Mouse (Mus musculus): ENCODE measurements around the gene AW011738.

AW011738 gene

GRCm38 (mm10) chr4:156203001-156203412 lies at the start of gene AW011738:
TSS of gene AW011738 (plus strand) at chr4:156203304.
- no peak for DNase-seq (ENCODE audit: low spot score)

- no peak for DNase-seq (ENCODE audit: low spot score)
These were observed 48.3 kb upstream of the AW011738 start for GRCm38 (mm10) chr4:156154771-156155170.

GRCm38 (mm10) chr4:156166477-156166876 lies 36.6 kb upstream of the AW011738 start:
- DNase-seq (ENCODE audit: low spot score): no peak

DNA sequence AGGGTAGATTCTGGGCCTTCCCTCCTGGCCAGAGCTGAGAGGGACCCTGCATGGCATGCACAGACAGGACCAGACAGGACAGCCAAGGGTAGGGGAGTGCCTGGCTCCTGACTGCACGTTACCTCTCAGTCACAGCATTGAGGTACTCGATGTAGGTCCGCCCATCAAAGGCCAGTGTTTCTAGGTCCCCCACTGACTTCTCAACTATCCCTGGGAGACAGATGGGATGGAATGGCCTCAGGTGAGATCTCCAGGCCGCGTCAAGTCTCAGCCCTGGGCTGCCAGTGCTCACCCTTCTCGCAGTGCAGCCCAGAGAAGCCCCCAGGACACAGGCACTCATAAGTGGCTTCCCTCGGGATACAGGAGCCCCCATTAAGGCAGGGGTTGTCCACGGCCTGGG lies 34.5 kb upstream of the AW011738 start:
- no peak for DNase-seq (ENCODE audit: low spot score)

- DNase-seq (ENCODE audit: low spot score): no peak
These were observed 34.0 kb upstream of the AW011738 start for GRCm38 (mm10) chr4:156169129-156169528.

GRCm38 (mm10) chr4:156171828-156172227 lies 31.3 kb upstream of the AW011738 start:
- DNase-seq (ENCODE audit: low spot score): no peak

- no peak for DNase-seq (ENCODE audit: low spot score)
These were observed 25.5 kb upstream of the AW011738 start for GRCm38 (mm10) chr4:156177630-156178029.

DNA sequence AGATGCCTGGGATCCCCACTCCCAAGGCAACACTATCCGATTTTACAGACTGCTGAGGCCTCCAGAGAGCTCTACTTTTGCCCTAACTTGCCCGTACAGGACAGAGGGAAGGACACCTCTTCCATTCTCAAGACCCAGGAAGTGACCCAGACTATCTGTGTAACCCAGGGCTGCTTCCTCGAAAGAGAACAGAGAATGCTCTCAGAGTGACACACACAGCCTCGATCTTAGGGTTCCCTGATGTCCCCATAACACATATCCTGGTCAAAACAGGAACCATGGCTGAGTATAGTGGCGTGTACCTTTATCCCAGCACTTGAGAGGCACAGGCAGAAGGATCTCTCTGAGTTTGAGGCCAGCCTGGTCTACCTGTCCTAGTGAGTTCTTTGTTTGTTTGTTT lies 19.4 kb upstream of the AW011738 start:
- DNase-seq (ENCODE audit: low spot score): no peak

DNA sequence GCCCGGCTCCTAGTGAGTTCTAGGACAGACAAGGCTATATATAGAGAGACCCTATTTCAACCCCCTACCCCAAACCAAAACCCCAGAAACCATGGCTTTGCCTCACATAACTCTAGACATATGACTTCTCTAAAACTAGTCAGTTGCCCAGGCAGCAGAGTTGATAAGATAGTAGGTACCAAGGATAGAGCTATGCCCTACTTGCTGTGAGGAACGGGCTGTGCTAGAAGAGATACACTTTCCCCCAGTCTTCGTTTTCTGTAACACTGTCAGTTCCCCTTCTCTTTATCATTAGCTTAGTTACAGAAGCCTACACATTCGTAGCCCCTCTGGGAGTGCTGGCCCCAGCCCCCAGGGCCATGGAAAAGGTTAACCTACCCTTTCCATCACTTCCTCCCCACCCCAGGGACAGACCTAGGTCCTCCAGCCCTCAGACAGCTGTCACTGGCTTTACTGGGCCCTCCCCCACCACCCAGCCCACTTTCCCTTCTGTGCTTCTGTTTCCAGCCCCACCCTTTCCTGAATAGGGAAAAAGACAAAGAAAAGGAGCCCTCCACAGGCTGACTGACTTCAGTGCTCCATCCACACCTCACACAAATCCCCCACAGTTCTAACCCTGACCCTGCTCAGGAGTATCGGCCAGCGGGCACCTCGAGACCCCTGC lies 18.7 kb upstream of the AW011738 start:
- DNase-seq (ENCODE audit: low spot score): no peak

- no peak for DNase-seq (ENCODE audit: low spot score)
These were observed 17.6 kb upstream of the AW011738 start for GRCm38 (mm10) chr4:156185456-156185949.

GRCm38 (mm10) chr4:156185950-156186850 lies 16.9 kb upstream of the AW011738 start:
- no peak for DNase-seq (ENCODE audit: low spot score)

GRCm38 (mm10) chr4:156188162-156188810 lies 14.8 kb upstream of the AW011738 start:
- DNase-seq (ENCODE audit: low spot score): no peak

DNA sequence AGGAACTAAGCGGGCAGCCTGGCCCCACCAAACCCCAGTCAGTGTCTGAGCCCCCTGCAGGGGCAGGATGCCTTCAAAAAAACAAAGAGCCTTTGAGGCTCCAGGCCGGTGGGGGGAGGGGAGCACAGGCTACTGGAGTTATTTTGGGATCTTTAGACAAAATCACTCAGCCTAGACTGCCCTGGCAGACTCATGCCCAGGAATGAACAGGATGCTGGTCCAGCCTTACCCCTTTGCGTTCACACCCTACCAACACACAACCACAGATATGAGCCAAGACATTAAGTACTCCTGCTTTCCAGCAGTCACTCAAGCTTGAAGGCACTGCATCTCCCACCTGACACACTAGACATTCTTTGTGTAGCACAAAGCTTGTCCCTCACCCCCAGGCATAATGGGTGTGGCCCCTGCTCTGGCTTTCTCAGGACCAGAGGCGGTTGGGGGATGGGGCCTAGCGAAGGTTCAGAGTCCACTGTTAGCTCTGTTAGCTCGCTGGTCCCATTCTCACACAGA lies 14.2 kb upstream of the AW011738 start:
- DNase-seq (ENCODE audit: low spot score): no peak

DNA sequence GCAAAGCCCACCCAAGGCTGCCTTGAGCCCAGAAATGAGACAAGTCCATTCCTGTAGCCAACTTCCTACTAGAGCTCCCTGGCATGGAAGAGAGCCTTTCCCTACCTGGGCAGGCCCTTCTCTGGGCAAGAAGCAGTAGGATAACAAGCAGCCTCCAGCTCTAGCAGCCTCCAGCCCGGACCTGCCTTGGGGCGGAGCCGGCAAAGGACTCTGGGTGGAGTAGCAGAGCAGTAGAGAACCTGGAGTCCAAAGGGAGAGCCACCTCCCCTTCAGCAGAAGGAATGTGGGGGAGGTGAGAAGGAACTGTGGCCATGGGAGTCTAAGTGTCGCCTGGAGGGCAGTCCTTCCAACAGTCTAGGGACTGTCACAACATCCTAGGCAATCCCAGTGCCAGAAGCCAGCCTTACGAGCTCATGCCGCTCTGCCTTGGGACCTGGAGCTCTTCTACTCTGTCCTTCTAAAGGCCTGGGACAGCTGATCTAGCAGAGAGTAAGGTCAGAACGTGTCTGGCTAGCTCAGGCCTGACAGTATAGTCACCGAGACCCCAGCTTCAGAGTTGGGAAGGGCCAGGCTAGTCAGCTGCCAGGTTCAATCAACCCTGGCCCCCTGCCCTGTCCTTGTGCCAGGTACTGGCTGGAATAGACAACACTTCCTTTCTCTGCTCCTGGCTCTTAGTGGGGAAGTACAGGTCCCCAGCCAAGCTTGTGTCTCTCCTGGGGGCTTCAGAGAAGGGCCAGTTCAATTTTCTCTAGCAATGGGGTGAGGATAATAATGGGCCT lies 10.5 kb upstream of the AW011738 start:
- peak; percentile 36 for DNase-seq (ENCODE audit: low spot score)

DNA sequence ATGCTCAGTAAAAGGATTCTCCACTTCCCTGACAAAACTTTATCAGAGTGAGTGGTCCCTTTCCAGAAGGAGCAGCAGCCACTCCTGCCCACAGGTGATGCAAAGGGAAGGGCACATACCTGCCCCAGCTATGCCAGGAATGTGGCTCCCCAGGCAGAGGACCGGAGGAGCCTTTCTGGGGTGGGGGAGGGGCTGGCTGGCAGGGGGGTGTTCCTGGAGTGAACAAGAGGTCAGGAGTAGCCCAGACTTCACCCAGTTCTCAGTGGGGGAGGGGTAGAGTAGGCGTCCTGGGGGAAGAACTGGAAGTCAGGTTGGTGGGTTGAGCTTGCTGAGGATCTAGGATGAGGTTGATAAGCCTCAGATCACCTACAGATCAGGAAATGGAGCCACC lies 9.9 kb upstream of the AW011738 start:
- DNase-seq (ENCODE audit: low spot score): no peak

DNA sequence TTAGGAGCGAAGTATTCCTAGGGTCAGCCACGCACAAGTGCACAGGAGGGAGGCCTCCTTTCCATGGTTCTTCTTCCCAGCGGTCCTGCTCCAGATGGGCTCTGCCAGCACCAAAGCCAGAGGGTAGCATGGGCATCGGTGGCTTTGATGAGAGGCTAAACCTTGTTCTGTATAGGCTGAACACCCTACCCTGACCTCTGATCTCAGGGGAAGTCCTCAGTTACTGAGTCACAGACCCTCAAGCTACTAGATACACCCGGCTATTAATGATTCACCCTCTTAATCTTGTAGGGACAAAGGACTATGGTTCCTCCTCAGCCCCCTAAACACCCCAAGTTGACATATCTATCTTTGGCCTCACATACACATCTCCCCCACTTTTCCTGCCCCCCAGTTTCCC lies 9.2 kb upstream of the AW011738 start:
- no peak for DNase-seq (ENCODE audit: low spot score)

GRCm38 (mm10) chr4:156194346-156194745 lies 8.8 kb upstream of the AW011738 start:
- no peak for DNase-seq (ENCODE audit: low spot score)

DNA sequence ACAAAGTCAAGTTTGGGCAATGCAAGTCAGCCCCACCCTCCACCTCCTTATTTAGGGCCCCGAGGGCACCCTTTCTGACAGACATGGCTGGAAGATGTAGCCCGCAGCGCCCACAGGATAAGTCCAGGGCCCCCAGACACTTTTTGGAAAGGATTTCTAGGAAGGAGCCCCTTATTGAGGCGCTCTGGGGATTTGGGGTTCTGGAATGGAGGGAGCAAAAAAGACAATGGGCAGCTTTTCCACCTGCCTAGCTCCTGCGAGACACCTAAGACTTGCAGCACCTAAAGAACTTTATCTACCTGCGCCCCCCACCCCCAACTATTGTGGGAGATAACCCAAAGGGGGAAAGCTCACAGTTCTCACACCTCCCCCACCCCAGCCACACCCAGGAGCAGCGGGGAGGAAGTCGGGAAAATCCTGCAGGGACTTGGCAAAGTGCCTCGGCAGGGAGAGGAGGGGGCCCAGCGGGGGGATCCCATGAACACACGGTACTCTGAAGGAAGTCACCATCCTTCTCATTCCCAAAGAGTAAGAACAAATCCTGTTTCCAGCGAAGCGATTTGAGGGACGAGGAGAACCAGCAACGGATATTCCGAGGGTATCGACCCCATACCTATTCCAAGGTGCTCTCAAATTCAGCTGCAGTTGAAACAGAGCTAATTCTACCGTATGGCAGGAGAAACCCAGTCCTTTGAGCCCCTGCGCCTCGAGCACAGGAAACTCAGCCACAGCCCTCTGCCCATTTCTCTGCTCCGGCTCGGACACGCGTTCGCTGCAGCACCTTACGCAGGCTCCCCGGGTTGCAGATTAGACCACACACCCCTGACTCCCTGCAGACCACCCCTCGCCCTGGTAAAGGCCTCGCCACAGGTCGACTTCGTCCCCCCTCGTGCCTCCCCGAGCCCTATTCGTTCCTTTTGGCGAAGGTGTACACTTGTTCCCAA lies 6.9 kb upstream of the AW011738 start:
- peak; percentile 33 for DNase-seq (ENCODE audit: low spot score)

- DNase-seq (ENCODE audit: low spot score): peak; percentile 61
These were observed 5.8 kb upstream of the AW011738 start, which contains the start of gene Agrn for GRCm38 (mm10) chr4:156197131-156197828. TSS of gene Agrn (minus strand) at chr4:156197488.

GRCm38 (mm10) chr4:156197829-156198205 lies 5.3 kb upstream of the AW011738 start:
- peak; percentile 77 for DNase-seq (ENCODE audit: low spot score)
